Mouse (Mus musculus): ENCODE measurements around the gene Mcat.

- TF ChIP-seq CTCF (IDR thresholded peaks at IDR 0.05; ENCODE audit: low read depth) (no peak), EP300 (optimal IDR thresholded peaks at IDR 0.05) (no peak)
Observed at GRCm38 (mm10) chr15:83606216-83606615, 42.6 kb upstream of the Mcat start.

Data from stomach, postnatal 0 days (tissue).